Mouse (Mus musculus) urinary bladder, postnatal 4 days (tissue): ENCODE measurements around the gene Ubr4.
A peak's percentile ranks its signal among the peaks of the same experiment; 100 is the strongest.

Experiments
- DNase-seq, 2 experiments: peaks; one replicate each; pipeline ENCODE4 v3.0.0; 2021 to 2022; ENCODE audit warnings: low spot score in 2 of 2

The Ubr4 gene

GRCm38 (mm10) chr4:139351931-139352711 is at the start of gene Ubr4, which contains the start of the genes Mrto4 and Emc1:
Gene Ubr4 (plus strand): TSS chr4:139352609.
Gene Mrto4 (minus strand): TSS chr4:139352576.
Gene Emc1 (plus strand): TSS chr4:139352587.
- peak; percentile 81 to 85 for DNase-seq

DNA sequence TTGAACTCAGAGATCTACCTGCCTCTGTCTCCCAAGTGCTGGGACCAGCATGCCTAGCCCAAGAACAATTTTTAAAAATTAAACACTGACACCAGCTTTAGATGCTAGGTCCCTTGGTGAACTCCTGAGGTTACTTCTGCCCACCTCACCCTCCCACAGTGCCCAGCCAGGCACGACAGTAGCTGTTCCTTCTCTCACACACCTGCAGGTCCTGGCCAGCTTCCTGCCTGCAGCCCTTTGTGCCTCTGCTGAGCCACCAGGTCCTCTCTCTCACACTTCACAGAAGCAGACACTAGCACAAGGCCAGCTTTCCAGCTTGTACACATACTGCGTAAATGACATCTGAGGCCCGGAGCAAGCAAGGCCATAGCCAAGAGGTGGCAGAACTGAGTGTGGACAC is 46.9 kb upstream of the Ubr4 start:
- DNase-seq: no peak

DNA sequence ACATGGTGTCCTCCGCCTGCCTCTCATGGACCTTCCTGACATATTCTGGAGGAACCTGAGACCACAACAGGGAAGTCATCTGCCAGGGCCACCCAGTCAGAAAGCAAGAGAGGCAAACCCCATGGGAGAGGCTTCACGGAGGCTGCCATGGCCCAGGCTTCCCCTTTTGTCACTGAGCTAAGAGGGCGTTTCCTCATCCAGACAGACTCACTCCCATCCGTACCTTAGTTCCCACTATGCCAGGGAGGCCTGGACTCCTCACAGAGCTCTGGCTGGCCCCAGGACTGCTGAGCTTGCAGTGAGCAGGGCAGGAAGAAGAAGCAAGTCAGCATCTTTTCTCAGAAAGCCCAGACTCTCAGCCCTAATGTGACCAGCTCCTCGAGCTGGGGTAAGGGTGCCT is 44.5 kb upstream of the Ubr4 start:
- no peak for DNase-seq

GRCm38 (mm10) chr4:139309651-139310050 is 42.8 kb upstream of the Ubr4 start:
- DNase-seq: no peak

GRCm38 (mm10) chr4:139310171-139310898 is 42.1 kb upstream of the Ubr4 start, which contains the start of the genes Pqlc2 and Akr7a5:
Gene Pqlc2 (minus strand): TSS chr4:139310708.
Gene Akr7a5 (plus strand): TSS chr4:139310744.
- DNase-seq: peak; percentile 96 to 99

DNA sequence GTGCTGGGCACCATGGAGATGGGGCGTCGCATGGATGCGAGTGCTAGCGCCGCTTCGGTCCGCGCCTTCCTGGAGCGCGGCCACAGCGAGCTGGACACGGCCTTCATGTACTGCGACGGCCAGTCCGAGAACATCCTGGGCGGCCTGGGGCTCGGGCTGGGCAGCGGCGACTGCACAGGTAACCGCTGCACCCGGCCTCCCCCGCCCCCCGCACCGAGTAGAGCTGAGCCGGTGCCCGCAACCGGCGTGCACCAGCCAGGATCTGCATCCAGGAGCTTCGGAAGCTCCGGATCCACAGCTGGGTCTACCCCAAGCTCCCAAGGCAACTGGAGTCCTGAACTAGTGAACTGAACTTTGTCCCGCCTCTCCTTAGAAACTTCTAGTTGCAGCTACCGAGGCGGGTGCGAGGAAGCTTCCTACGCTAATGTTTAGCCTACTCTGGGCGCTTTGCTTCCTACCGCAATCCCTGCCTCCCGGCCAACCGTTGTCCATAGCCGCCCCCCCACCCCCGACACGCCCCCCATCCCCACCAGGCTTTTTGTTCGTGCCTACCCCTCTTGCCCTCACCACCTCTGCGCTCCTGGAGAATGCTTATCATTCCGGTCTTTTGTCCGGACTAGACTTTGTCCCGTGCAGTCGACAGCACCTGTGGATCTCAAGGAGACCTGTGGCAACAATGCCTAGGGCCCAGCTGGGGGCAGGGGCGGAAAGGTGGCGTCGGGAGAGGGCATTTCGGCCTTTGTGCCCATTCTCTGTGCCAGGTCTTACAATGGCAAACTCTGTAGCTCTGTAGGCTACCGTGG is 41.3 kb upstream of the Ubr4 start:
- DNase-seq: no peak

DNA sequence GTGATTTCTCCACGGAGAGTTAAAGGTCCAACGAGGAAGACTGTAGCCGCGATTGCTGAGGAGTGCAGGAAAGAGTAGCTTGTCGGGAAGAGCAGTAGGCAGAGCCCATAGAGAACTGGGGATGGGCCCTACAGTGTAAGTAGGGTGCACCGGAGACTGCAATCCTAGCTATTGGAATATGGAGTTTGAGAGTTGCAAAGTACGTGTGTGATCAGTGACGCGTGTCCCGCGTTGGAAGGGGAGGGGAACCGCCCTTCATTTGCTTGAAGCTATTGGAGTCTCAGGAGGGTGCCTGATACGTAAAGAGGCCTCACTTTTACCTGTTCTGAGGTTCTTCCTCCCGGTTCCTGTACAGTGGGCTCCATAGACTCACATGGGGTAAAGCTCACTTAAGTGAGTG is 40.7 kb upstream of the Ubr4 start:
- DNase-seq: no peak

DNA sequence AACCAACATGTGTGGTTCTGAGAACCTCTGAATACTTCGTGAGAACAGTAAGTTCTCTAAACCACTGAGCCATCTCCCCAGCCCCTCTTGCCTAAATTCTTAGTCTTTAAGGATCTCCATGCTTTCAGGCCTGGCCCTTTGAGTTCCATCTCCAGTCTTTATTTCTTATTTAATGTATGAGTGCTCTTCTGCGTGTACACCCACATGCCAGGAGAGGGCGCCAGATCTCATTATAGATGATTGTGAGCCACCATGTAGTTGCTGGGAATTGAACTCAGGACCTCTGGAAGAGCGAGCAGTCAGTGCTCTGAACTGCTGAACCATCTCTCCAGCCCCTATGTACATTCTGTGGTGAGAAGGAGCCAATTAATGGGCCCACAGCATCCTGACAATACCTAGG is 39.8 kb upstream of the Ubr4 start:
- DNase-seq: no peak

GRCm38 (mm10) chr4:139318449-139318848 is 34.0 kb upstream of the Ubr4 start:
- DNase-seq: no peak

GRCm38 (mm10) chr4:139319740-139320139 is 32.7 kb upstream of the Ubr4 start:
- no peak for DNase-seq

DNA sequence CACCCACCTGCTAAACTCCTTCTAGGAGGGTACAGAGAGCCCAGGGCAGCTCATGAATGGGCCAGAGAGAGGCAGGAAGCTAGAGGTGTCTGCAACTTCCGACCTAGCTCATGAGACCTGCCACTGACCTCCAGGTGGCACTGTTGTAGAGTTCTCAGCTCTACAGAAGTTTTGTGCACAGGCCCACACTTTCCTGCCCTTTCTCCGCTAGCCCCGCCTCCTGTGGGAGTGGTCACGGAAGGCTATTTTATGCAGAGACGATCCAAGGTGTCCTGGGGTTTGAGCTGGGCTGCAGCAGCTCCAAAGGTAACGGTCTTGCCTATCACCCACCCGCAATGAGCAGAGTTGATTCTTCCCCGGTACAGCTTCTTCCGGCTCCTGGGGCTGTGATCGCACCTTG is 21.8 kb upstream of the Ubr4 start:
- DNase-seq: peak; percentile 67 to 72

DNA sequence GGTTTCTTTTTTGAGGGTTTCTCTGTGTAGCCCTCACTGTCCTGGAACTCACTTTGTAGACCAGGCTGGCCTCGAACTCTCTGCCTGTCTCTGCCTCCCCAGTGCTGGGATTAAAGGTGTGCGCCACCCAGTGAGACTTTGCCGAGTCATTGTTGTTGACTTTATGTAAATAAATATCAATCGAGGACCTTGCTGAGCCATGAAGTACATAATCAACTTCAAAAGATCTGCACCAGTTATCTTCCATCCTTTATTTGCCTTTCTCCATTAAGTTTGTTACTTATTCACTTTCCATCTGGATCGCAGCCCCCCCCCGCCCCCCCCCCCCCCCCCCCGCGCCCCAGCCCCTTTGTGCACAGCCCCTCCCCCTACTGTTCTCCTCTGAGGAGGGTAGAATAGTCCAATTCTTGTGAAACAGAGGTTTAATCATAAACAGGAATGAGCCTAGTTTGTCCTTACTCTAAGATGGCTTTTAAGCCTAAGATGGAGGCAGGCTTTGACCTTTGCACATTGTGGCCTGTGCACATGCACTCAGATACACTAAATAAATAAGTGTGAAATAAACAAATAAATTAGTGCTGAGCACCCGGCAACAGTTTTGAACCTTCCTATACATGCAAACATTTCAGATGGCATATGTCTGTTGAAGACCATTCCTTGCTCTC is 17.6 kb upstream of the Ubr4 start:
- no peak for DNase-seq

GRCm38 (mm10) chr4:139335507-139335906 is 16.9 kb upstream of the Ubr4 start:
- no peak for DNase-seq

GRCm38 (mm10) chr4:139336822-139337483 is 15.5 kb upstream of the Ubr4 start:
- DNase-seq: peak; percentile 66 to 83

DNA sequence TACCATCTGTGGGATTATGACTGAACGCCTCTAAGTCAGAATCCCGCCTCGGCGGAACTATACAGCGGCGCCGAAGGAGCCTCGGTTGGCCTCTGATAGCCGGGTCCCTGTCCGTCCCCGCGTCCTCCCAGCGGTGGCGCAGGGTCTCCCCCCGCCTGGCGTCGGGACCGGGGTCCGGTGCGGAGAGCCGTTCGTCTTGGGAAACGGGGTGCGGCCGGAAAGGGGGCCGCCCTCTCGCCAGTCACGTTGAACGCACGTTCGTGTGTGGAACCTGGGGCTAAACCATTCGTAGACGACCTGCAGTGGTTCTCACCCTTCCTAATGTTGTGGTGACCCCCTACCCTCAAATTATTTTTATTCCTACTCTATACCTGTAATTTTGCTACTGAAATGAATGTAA is 14.3 kb upstream of the Ubr4 start:
- no peak for DNase-seq

DNA sequence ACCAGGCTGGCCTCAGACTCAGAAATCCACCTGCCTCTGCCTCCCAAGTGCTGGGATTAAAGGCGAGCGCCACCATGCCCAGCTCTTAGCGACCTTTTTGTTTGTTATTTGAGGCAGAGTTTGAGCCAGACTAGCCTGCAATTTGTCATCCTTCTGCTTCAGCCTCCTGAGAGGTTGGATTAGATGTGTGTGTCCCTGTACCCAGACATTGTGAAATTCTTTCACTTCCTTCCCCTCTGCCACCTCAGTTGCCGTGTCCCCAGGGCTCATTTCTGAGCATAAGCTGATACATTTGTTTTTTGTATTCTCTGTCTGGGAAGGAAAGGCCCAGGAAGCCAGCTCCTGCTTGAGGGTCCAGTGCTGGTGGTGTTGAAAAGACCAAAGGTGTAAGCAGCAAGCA is 11.6 kb upstream of the Ubr4 start:
- DNase-seq: no peak

GRCm38 (mm10) chr4:139341556-139342233 is 10.7 kb upstream of the Ubr4 start:
- no peak for DNase-seq

DNA sequence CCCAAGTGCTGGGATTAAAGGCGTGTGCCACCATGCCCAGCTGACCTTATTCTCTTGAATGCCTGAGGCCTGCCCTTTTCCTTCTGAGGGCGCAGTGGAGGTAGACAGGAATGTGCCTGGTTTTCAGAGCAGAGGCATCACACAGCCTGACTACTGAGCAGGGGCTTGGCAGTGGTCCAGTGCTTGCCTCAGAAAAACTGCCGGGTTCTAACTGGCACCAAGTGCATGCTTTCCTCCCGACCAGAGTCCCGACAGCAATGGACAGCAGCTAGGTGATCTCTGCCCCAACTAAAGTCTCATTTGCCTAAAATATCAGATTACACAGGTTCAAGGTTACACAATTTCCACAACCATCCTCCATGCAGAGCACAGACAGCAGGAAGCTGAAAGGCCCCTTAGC is 8.7 kb upstream of the Ubr4 start:
- no peak for DNase-seq

DNA sequence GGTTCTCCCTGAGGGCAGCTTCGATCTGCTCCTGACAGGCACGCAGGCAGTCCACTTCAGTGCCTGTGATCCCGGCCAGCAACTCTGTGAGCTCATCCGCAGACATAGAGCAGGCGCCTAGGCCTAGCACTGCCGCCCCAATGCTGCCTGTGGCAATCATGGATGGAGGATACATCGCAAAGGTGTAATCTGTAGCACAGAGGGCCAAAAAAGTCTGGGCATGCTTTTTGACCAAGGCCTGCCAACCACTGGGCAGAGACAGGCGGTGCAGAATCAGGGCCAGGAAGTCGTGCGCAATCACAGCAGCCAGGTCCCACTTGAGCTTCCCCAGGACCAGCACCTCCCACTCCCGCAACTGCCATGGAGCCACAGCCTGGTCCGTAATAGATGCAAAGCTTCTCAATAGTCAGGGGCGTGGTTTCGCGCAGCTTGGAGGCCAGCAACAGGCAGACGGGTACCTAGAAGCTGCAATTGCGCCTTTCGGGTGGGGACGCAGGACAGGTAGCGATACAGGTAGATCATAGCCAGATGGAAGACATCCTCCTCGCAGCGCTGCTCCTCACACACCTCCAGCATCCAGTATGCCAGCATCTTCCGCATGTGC is 6.9 kb upstream of the Ubr4 start:
- no peak for DNase-seq

GRCm38 (mm10) chr4:139352832-139353231 is 423 bp downstream of the Ubr4 start:
- DNase-seq: no peak
